ENCODE assay signal across 25 mouse cellular contexts in the genomic region with DNA sequence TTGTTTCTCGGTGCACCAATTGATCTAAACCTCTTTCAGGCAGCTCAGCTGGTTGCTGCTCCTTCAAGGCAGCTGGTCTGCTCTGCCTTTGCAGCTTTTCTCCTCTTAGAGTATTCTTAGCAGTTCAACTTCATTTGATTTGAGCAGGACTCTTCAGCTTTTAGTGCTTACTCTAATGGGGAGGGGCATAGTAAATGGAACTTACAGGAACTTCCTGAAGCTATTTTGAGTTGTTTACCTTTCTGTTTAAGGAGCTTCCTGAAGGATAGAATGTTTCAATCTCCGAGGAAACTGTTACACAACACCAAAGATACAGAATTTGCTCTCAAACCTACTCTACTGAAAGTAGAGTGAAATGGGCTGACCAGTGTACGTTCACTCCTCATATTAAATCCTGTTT.
"Had no signal": no experiment of that assay in that cellular context is flagged by ENCODE, and none has a peak within 500 bp of the region (broad histone marks: within the 10 kb centered on the region; RNA-seq: fewer than 3 reads in every experiment).

No protein-coding gene starts in this region.

- H3K4me2 ChIP-seq: heart, embryonic 12.5 days; hindbrain, embryonic 12.5 days; hindbrain, embryonic 14.5 days; intestine, embryonic 15.5 days; limb, embryonic 12.5 days had no signal

- H3K4me1 ChIP-seq: heart, embryonic 10.5 days; heart, embryonic 12.5 days; hindbrain, embryonic 10.5 days; hindbrain, embryonic 12.5 days; intestine, embryonic 15.5 days; limb, embryonic 10.5 days; limb, embryonic 12.5 days had no signal

- ATAC-seq: hindbrain, embryonic 16.5 days; inflammation-experienced regulatory T-cells, adult 6 months; intestine, embryonic 15.5 days; intestine, postnatal 0 days had no signal

- H3K36me3 ChIP-seq: heart, embryonic 10.5 days; heart, embryonic 12.5 days; hindbrain, embryonic 10.5 days; hindbrain, embryonic 12.5 days; intestine, embryonic 15.5 days; limb, embryonic 10.5 days; limb, embryonic 12.5 days had no signal

- H3K4me3 ChIP-seq: gastrocnemius, adult 2 months; heart, embryonic 10.5 days; heart, embryonic 12.5 days; hindbrain, embryonic 10.5 days; hindbrain, embryonic 12.5 days; intestine, embryonic 15.5 days; left cerebral cortex, adult 2 months; limb, embryonic 10.5 days; limb, embryonic 12.5 days had no signal

- H3K27me3 ChIP-seq: heart, embryonic 12.5 days; hindbrain, embryonic 12.5 days; intestine, embryonic 15.5 days; limb, embryonic 12.5 days had no signal

- H3K9ac ChIP-seq: heart, embryonic 12.5 days; hindbrain, embryonic 12.5 days; hindbrain, embryonic 14.5 days; intestine, embryonic 15.5 days; limb, embryonic 12.5 days had no signal

- DNase-seq: gastrocnemius, adult 2 months; gastrocnemius, postnatal 10 days; gastrocnemius, postnatal 25 days; heart, adult 18-20 months; heart, postnatal 10 days; heart, postnatal 4 days; kidney, adult 18-20 months; kidney, adult 8-10 months; kidney, postnatal 10 days; kidney, postnatal 25 days; kidney, postnatal 4 days; layer of hippocampus, adult 9-11 months; liver had no signal

- H3K27ac ChIP-seq: gastrocnemius, adult 2 months; heart, embryonic 10.5 days; hindbrain, embryonic 10.5 days; hindbrain, embryonic 12.5 days; hindbrain, embryonic 14.5 days; intestine, embryonic 15.5 days; left cerebral cortex, adult 2 months; limb, embryonic 10.5 days; limb, embryonic 12.5 days had no signal

- H3K9me3 ChIP-seq: heart, embryonic 10.5 days; heart, embryonic 12.5 days; hindbrain, embryonic 10.5 days; hindbrain, embryonic 12.5 days; intestine, embryonic 15.5 days; limb, embryonic 10.5 days; limb, embryonic 12.5 days had no signal
